Mouse (Mus musculus): ENCODE measurements around the gene Zp3. TPM values are rescaled to one million over a fixed set of nuclear protein-coding genes. Genes with fewer than 3 reads are reported as not detected.

The Zp3 gene
- polyA plus RNA-seq, 1 experiment from 2014 or later, result not detected

GRCm38 (mm10) chr5:135994335-135994724 lies 14.4 kb downstream of the Zp3 start:
- Histone ChIP-seq H3K36me3 (peaks cover 31% of the 10 kb centered on the region), H3K9me3 (replicated peaks) (no peaks in the 10 kb centered on the region; the same call in 1 of the 2 replicates), H3K27ac (replicated peaks) (peak overlapping the region; percentile 97; the same call in 1 of the 2 replicates), H3K4me1 (peaks cover 12% of the 10 kb centered on the region), H3K27me3 (ENCODE audit: low read depth, poor library complexity, severe bottlenecking) (no peaks in the 10 kb centered on the region), H3K4me3 (peak overlapping the region; percentile 87)
- DNase-seq (ENCODE audit: low spot score), result no peak
- 71% methylated on average over 8 of the region's 8 CpGs for WGBS

- Histone ChIP-seq H3K27me3 (ENCODE audit: low read depth, poor library complexity, severe bottlenecking) (no peaks in the 10 kb centered on the region), H3K4me3 (peak within 1 kb of the TSS; percentile 87), H3K36me3 (peaks cover 38% of the 10 kb centered on the region), H3K9me3 (replicated peaks) (no peaks in the 10 kb centered on the region; the same call in 1 of the 2 replicates), H3K4me1 (peaks cover 12% of the 10 kb centered on the region), H3K27ac (replicated peaks) (peak within 1 kb of the TSS; percentile 97)
- 1% methylated on average over 45 of the region's 47 CpGs for WGBS
- DNase-seq (ENCODE audit: low spot score), result peak; percentile 86
Measured at GRCm38 (mm10) chr5:135994725-135995687, 15.1 kb downstream of the Zp3 start, which contains the start of gene Dtx2. Gene Dtx2 (plus strand): TSS chr5:135994800.

DNA sequence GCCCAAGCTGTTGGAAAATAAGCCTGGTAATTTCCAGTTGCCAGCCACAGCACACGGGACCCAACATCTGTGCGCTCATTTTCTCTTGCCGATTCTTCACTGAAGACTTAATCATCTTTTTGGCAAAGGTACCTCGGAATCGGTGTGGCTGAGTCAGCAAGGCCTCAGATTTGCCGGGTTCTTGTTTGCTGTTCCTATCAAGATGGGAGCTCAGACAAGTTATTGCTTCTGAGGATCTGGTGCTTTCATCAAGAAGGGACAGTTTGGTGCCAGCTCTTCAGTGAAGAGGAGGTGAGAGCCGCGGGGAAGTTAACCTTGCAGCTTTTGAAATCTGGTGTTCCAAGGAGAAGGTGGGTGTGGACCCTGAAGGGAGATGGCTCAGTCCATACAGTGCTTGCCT lies 16.3 kb downstream of the Zp3 start:
- WGBS, result 93% methylated on average over 8 of the region's 8 CpGs
- no peak overlapping the region for H3K27ac ChIP-seq (replicated peaks)
- H3K9me3 ChIP-seq (replicated peaks), result no peaks in the 10 kb centered on the region; the same call in 1 of the 2 replicates
- H3K4me1 ChIP-seq, result peaks cover 12% of the 10 kb centered on the region
- no peaks in the 10 kb centered on the region for H3K27me3 ChIP-seq (ENCODE audit: low read depth, poor library complexity, severe bottlenecking)
- peak overlapping the region; percentile 87; the same call in 1 of the 2 replicates for H3K4me3 ChIP-seq
- H3K36me3 ChIP-seq, result peaks cover 48% of the 10 kb centered on the region
- no peak for DNase-seq (ENCODE audit: low spot score)

DNA sequence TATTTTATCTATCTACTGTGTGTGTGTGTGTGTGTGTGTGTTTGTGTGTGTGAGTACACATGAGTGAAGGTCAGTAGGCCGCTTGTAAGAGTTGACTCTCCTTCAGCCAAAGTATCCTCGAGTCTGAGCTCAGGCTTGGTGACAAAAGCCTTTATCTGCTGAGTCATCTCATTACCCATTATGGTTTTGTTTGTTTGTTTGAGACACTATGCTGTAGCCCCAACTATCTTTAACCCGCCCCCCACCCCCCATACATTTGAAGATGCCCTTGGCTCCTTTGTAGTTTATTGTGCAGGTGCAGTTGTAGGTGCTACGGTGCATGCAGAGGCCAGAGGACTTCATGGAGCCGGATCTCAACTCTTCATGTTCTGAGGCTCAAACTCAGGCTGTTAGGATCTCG lies 21.3 kb downstream of the Zp3 start:
- no peak for DNase-seq (ENCODE audit: low spot score)
- H3K36me3 ChIP-seq, result peaks cover 70% of the 10 kb centered on the region
- no peak overlapping the region for H3K4me3 ChIP-seq
- no peaks in the 10 kb centered on the region for H3K27me3 ChIP-seq (ENCODE audit: low read depth, poor library complexity, severe bottlenecking)
- 94% methylated on average over 6 of the region's 6 CpGs for WGBS
- H3K4me1 ChIP-seq, result peaks cover 10% of the 10 kb centered on the region
- no peak overlapping the region for H3K27ac ChIP-seq (replicated peaks)
- no peaks in the 10 kb centered on the region; the same call in 1 of the 2 replicates for H3K9me3 ChIP-seq (replicated peaks)

DNA sequence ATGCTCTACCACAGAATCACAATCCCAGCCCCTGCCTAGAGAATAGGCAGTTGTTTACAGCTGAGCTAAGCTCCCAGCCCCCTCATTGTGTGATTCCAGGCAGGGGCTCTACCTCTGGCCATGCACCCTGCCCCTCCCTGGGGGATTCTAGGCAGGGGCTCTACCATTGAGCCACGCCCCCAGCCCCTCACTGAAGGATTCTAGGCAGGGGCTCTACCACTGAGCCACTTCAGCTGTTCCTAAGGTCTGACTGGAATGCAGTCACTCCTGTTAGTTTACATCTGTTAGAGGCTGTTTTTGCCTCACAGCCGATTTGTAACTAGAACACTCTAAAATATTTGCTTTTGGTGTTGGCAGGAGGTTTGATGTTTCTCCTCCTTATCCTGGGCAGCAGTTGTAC lies 22.4 kb downstream of the Zp3 start:
- Histone ChIP-seq H3K4me3 (no peak overlapping the region), H3K27ac (replicated peaks) (no peak overlapping the region; the same call in 1 of the 2 replicates), H3K27me3 (ENCODE audit: low read depth, poor library complexity, severe bottlenecking) (no peaks in the 10 kb centered on the region), H3K36me3 (peaks cover 59% of the 10 kb centered on the region), H3K4me1 (peaks cover 10% of the 10 kb centered on the region), H3K9me3 (replicated peaks) (no peaks in the 10 kb centered on the region; the same call in 1 of the 2 replicates)
- 80% methylated on average over 2 of the region's 2 CpGs for WGBS
- DNase-seq (ENCODE audit: low spot score), result no peak

DNA sequence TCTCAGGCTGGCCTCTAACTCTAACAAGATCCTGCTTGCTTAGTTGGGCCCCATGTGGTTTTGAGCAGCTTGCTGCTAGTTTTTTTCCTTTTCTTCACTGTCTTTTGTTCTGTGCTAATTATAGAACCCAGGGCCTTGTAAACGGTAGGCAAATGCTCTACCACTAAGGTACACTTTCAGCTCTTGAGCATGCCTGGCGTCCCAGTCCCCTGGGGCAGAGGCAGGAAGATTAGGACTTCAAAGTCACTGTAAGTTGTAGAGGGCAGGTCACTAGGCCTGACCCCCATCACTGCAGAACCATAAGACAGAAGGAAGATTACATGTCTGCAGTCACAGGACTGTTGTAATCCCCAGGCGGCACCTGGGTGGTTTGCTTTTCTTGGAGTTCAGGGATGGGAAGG lies 22.9 kb downstream of the Zp3 start:
- H3K36me3 ChIP-seq, result peaks cover 58% of the 10 kb centered on the region
- no peak for DNase-seq (ENCODE audit: low spot score)
- H3K27me3 ChIP-seq (ENCODE audit: low read depth, poor library complexity, severe bottlenecking), result no peaks in the 10 kb centered on the region
- peaks cover 10% of the 10 kb centered on the region for H3K4me1 ChIP-seq
- H3K9me3 ChIP-seq (replicated peaks), result no peaks in the 10 kb centered on the region; the same call in 1 of the 2 replicates
- no peak overlapping the region for H3K27ac ChIP-seq (replicated peaks)
- no peak overlapping the region for H3K4me3 ChIP-seq
- WGBS, result 34% methylated on average over 3 of the region's 3 CpGs

- H3K4me3 ChIP-seq, result no peak overlapping the region
- no peak for DNase-seq (ENCODE audit: low spot score)
- peaks cover 10% of the 10 kb centered on the region for H3K4me1 ChIP-seq
- WGBS, result 93% methylated on average over 4 of the region's 4 CpGs
- peaks cover 48% of the 10 kb centered on the region for H3K36me3 ChIP-seq
- H3K27me3 ChIP-seq (ENCODE audit: low read depth, poor library complexity, severe bottlenecking), result no peaks in the 10 kb centered on the region
- no peak overlapping the region for H3K27ac ChIP-seq (replicated peaks)
- H3K9me3 ChIP-seq (replicated peaks), result no peaks in the 10 kb centered on the region
Measured at GRCm38 (mm10) chr5:136004537-136004936, 24.6 kb downstream of the Zp3 start.

DNA sequence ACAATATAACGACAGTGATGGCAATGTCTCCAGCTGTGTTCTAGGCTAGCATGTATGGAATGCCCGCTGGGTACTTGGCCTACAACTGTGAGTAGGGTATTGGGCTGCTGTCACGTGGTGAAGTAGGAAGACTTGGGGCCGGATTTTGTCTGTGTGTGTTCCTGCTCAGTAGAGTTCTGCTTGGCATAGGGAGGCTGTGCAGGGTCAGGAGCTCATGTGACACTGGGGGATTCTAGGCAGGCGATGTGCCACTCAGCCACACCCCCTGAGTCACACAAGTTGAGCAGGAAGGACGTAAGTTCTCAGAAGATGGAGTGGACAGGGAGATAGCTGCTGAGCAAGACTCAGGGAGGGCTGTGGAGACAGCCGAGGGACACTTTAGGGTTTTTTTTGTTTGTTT lies 27.8 kb downstream of the Zp3 start:
- no peaks in the 10 kb centered on the region for H3K9me3 ChIP-seq (replicated peaks)
- no peaks in the 10 kb centered on the region for H3K27me3 ChIP-seq (ENCODE audit: low read depth, poor library complexity, severe bottlenecking)
- peaks cover 3% of the 10 kb centered on the region for H3K4me1 ChIP-seq
- peaks cover 50% of the 10 kb centered on the region for H3K36me3 ChIP-seq
- no peak overlapping the region for H3K27ac ChIP-seq (replicated peaks)
- DNase-seq (ENCODE audit: low spot score), result no peak
- 81% methylated on average over 7 of the region's 7 CpGs for whole genome bisulfite sequencing
- H3K4me3 ChIP-seq, result no peak overlapping the region

DNA sequence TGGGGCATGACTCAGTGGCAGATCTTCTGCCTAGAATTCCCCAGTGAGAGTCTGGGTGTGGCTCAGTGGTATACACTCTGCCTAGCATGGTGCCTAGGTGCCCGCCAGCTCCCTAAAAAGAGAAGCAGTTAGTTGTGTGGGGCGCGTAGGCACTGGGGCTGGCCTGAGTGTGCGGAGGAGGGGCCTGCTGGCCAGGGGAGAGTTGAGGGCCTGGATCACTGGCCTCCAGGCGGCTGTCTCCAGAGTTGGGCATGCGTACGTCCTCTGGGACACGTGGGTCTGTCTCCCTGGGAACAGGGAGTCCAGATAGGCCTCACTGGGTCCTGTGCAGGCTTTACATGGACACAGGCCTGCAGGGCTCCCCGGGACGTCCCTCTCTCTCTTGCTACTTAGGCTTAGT lies 35.0 kb downstream of the Zp3 start:
- H3K27me3 ChIP-seq (ENCODE audit: low read depth, poor library complexity, severe bottlenecking), result no peaks in the 10 kb centered on the region
- peaks cover 69% of the 10 kb centered on the region for H3K36me3 ChIP-seq
- H3K9me3 ChIP-seq (replicated peaks), result no peaks in the 10 kb centered on the region
- H3K4me3 ChIP-seq, result no peak overlapping the region
- WGBS, result 84% methylated on average over 10 of the region's 10 CpGs
- H3K4me1 ChIP-seq, result no peaks in the 10 kb centered on the region
- no peak for DNase-seq (ENCODE audit: low spot score)
- H3K27ac ChIP-seq (replicated peaks), result no peak overlapping the region

DNA sequence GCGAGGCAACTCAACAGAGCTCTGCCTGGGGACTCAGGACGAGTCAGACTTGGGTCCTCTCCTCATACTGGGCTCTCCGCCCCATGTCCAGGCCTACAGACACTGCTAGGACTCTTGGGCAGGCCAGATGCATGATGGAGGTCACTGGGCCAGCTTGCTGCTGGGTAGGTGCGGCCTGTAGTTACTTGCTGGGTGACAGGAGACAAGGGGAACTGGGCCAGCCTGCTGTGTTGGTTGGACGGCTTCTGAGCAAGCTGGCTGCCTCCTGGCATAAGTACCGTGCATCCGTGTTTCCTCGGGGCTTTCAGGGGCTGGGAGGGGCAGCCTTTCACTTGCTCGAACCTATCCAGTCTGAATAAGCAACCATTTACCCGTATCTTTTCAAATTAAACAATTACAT lies 35.7 kb downstream of the Zp3 start:
- DNase-seq (ENCODE audit: low spot score), result no peak
- no peaks in the 10 kb centered on the region for H3K27me3 ChIP-seq (ENCODE audit: low read depth, poor library complexity, severe bottlenecking)
- no peak overlapping the region for H3K27ac ChIP-seq (replicated peaks)
- no peaks in the 10 kb centered on the region for H3K4me1 ChIP-seq
- no peaks in the 10 kb centered on the region for H3K9me3 ChIP-seq (replicated peaks)
- 87% methylated on average over 10 of the region's 10 CpGs for WGBS
- H3K4me3 ChIP-seq, result no peak overlapping the region
- peaks cover 68% of the 10 kb centered on the region for H3K36me3 ChIP-seq

- 87% methylated on average over 10 of the region's 10 CpGs for WGBS
- no peak overlapping the region for H3K4me3 ChIP-seq
- H3K36me3 ChIP-seq, result peaks cover 68% of the 10 kb centered on the region
- no peaks in the 10 kb centered on the region for H3K4me1 ChIP-seq
- H3K27ac ChIP-seq (replicated peaks), result no peak overlapping the region
- H3K9me3 ChIP-seq (replicated peaks), result no peaks in the 10 kb centered on the region
- H3K27me3 ChIP-seq (ENCODE audit: low read depth, poor library complexity, severe bottlenecking), result no peaks in the 10 kb centered on the region
- no peak for DNase-seq (ENCODE audit: low spot score)
Measured at GRCm38 (mm10) chr5:136016014-136016876, 36.3 kb downstream of the Zp3 start.

- Histone ChIP-seq H3K36me3 (peaks cover 67% of the 10 kb centered on the region), H3K4me1 (no peaks in the 10 kb centered on the region), H3K27ac (replicated peaks) (no peak overlapping the region), H3K4me3 (no peak overlapping the region), H3K27me3 (ENCODE audit: low read depth, poor library complexity, severe bottlenecking) (no peaks in the 10 kb centered on the region), H3K9me3 (replicated peaks) (no peaks in the 10 kb centered on the region)
- DNase-seq (ENCODE audit: low spot score), result no peak
- 90% methylated on average over 6 of the region's 6 CpGs for WGBS
Measured at GRCm38 (mm10) chr5:136017262-136017661, 37.4 kb downstream of the Zp3 start.
